Mouse (Mus musculus): ENCODE results near the gene Mpc1.
A peak's percentile ranks its signal among the peaks of the same experiment; 100 is the strongest.
"Not testable (repeated sequence)": the region's sequence is repeated elsewhere in the genome, so short reads cannot be mapped to it uniquely, and the experiment has no call there.

Gene Mpc1

DNA sequence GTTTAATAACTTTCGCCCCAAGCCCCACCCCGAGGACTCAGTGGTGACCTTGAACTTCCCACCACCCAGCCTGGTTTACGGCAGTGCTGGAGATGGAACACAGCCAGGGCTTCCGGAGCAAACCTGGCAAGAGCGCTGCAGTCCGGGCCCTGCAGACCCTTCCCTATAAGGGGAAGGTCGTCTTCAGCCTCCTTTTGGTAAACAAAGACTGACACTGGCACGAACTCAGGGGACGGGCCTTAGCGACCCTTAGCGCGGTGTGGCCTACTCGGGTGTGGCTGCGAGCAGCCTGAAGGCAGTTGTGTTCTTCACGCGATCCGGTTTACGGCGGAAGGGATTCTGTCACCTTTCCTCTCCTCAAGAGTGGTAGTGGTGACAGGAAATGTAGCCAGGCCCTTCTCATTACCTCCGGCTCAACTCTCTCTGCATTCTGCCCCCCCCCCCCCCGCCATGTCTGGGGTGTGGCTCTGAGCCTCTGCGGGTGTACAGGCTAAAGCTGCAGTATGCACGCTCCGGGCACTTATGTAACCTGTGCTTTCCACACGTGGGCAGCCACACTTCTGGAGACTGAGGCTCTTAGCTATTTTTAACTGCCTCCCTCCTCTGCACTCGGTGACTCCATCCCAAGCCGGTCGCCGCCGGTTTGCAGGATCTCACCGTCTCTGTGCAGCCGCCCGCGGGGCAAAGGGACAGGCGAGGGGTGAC lies at the start of gene Mpc1:
Gene Mpc1, plus strand, starts transcription at position 84 of the 705 bp plus-strand sequence.
- peak; percentile 12 to 39 for DNase-seq (ENCODE audit: low spot score in 2 of 2)

DNA sequence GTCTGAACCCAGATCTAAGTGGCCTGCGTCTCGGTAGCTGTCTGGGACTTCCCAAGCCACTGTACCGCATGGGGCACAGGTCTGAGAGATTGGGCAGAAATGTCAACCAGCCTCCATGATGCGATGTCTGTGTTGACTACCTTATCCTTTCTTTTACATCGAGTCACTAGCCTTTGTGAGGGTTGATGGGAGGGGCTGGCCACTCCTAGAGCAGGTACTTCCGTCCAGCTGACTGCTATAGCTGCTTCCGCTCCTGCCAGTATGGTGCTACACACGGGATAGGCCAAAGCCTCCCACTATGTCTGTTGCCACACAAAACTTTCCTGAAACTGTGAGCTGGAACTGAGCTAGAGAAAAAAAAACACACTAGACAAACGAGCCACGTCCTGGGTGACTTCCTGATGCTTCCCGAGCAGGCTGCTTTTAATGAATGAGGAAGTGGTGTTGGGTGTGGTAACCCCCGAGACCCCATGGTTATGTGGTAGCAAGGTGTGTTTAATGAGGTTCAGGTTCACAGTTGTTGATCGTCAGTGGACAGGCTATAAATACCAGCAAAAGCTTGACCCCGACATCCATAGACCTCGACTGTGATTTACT lies 49.0 kb upstream of the Mpc1 start:
- no peak for DNase-seq (ENCODE audit: low spot score in 2 of 2)

DNA sequence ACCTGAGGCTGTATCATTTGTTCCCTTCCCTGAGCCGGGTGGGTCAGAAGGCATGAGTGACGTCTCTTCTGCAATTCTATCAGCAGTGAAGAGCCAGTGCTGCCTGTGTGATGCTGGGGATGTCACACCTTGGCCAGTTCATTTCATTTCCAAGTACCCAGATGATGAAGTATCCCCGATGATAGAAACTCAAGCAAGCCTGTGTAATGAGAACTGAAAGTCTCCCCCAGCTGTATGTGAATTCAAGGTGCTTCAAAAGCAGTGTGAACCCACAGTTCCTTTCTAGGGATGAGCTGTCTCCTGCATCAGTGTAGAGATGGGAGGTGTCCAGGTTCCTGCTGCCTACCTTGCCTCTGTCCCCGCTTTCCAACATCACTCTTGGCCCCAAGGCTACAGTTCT lies 48.2 kb upstream of the Mpc1 start:
- no peak for DNase-seq (ENCODE audit: low spot score in 2 of 2)

GRCm38 (mm10) chr17:8235743-8236142 lies 47.0 kb upstream of the Mpc1 start, which contains the start of gene Ccr6:
Ccr6 (plus strand) TSS chr17:8236043.
- no peak for DNase-seq (ENCODE audit: low spot score in 2 of 2)

- no peak for DNase-seq (ENCODE audit: low spot score in 2 of 2)
Measured at GRCm38 (mm10) chr17:8238012-8238710, 44.5 kb upstream of the Mpc1 start.

DNA sequence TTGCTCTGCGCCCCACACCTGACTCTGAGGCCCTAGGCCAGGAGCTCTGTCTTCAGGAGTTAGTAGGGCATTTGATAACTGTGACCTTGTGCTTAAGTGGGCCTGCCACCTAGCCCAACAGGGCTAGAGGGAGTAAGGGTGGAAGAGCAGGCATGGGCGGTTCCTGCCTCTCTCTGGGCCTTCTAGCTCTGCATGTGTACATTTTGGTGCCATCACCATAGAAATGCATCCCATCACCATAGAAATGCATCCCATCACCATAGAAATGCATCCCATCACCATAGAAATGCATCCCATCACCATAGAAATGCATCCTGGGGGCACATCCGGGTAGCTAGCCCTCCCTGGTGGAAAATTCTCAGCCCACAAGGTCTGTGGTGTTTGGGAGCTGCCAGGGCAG lies 43.1 kb upstream of the Mpc1 start:
- DNase-seq (ENCODE audit: low spot score in 2 of 2) = no peak

- DNase-seq (ENCODE audit: low spot score in 2 of 2) = no peak
Measured at GRCm38 (mm10) chr17:8240517-8240916, 42.2 kb upstream of the Mpc1 start.

DNA sequence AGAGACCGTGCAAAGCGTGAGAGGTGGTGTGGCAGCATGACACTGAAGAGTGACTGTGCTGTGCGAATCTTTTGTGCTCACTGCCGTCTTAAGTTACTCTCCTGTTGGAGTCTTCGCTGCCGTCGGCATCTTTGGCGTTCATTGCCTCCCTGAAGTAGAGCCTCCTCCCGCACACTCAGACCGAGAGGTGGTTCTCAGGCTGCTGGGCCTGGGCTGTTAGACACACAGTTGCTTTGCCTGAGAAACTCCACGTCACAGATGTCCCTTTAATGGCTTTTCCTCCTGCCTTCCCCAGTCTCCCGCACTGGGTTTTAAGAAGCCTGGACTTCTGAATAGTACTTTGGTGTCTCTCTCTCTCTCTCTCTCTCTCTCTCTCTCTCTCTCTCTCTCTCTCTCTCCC lies 41.1 kb upstream of the Mpc1 start:
- DNase-seq (ENCODE audit: low spot score in 2 of 2) = no peak

DNA sequence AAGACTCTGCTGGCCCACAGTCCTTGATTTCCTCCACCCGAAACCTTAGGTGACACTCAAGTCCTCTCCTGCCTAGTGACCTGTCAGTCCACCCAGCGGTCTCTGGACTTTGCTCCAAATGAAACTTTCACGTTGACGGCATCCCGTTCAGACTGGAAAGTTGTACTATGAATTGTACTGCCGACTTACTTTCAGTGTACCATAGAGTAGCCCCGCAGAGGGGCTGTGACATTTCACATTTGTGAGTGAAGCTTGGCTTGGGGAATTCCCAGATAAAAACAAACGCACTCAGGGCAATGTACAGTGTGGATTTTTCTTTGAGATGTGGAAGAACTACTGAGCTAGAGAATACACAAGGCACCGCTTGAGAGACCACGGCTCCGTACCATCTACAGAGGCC lies 40.5 kb upstream of the Mpc1 start:
- DNase-seq (ENCODE audit: low spot score in 2 of 2) = no peak

- no peak for DNase-seq (ENCODE audit: low spot score in 2 of 2)
Measured at GRCm38 (mm10) chr17:8244124-8244523, 38.6 kb upstream of the Mpc1 start.

- no peak for DNase-seq (ENCODE audit: low spot score in 2 of 2)
Measured at GRCm38 (mm10) chr17:8246102-8246754, 36.5 kb upstream of the Mpc1 start.

DNA sequence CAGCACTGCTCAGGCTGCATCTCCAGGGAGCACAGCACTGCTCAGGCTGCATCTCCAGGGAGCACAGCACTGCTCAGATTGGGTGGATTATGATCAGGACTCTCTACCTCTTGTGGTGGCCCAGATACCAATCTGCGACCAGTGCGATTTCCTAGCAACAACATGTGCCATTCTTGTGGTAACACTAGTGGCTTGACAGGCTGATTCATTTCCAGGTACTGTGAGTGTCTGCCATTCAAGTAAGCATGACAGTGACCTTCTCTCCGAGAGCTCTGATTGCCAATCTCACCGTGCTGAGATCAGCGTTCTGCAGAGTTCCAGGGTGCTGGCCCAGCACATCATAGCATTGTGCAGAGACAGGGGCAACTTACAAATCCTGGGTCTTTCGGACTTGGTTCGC lies 31.0 kb upstream of the Mpc1 start:
- DNase-seq (ENCODE audit: low spot score in 2 of 2) = no peak

DNA sequence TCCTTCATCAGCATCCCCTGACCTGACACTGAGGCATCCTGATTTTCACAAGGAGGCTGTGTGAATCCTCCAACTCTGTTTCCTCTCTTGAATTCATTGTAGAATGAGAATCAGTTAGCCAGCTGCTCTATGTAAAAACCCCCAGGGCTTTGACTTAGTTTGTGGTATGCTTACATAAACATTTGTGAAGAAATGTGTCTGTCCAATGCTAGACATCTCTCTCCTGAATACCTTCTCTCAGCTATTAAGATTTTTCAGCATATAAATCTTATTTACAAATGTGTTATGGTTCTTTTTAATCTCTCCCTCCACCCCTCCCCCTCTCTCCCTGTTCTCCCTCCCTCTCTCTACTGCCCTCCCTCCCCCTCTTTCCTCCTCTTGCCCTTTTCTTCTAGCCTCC lies 28.4 kb upstream of the Mpc1 start:
- no peak for DNase-seq (ENCODE audit: low spot score in 2 of 2)

DNA sequence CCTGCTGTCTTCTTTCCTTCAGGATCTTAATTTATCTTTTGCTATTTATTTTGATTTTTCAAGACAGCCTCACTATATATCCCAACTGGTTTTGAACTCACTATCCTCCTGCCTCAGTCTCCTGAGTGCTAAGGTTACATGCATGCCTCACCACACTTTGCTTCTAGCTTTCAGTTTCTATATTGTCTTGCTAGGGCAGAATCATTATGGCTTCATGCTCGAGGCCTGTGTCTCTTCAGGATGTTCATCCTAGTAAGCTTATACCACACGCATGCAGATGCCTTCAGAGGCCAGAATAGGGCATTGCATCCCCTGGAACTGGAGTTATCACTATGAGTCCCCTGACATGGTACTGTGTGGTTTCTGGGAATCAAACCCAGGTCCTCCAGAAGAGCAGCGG lies 27.8 kb upstream of the Mpc1 start:
- DNase-seq (ENCODE audit: low spot score in 2 of 2) = no peak

DNA sequence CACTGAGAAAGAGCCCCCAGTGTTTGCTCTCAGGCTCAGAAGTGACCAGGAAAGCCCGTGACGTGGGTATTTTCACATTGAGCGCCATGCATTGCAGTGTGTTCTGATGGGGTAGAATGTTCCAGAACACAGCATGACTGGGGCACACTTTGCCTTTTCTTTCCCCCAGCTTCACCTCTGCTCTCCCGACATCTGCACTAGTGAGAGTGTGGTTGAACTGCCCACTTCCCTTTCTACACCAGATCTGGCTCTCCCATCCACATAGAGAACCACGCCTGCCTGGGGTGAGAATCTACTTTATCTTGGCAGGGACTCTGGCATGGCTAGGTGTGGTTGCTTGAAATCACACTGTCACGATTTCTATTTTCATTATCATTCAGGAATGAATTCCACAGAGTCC lies 27.1 kb upstream of the Mpc1 start:
- no peak for DNase-seq (ENCODE audit: low spot score in 2 of 2)

- no peak for DNase-seq (ENCODE audit: low spot score in 2 of 2)
Measured at GRCm38 (mm10) chr17:8256982-8257381, 25.7 kb upstream of the Mpc1 start.

DNA sequence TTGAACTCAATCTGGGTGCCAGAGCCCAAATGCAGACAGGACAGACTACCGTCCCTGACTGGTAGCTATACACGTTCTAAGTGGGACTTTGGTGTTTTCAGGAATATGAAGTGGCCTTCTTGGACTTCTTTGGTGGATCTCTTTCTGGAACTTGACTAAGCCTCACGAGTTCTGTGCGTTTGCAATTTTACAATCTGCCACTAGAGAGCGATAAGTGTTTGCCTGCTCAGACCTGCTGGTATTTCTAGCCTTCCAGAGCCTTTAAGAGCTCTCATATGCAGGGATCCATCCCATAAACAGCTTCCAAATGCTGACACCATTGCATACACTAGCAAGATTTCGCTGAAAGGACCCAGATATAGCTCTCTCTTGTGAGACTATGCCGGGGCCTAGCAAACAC lies 18.1 kb upstream of the Mpc1 start:
- not testable (repeated sequence) for DNase-seq (ENCODE audit: low spot score in 2 of 2)

GRCm38 (mm10) chr17:8272054-8272749 lies 10.5 kb upstream of the Mpc1 start:
- no peak for DNase-seq (ENCODE audit: low spot score in 2 of 2)

DNA sequence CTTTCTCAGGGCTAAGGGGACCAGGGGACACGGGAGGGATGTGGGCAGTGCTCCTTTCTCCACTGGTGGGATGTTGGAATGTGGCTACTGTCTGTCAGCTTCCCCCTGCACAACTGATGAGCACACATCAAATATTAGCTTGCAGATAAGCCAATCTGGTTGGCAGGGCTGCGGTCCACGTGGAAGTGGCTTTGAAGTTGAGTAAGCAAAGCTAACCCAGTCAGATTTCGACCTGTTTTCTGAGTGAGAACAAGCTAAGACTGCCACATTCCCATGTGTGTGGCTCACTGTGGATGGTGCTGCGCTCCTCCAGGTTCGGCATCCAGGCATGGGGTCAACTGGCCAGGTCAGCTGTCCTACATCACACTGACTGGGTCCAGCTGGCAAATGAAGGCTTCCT lies 9.8 kb upstream of the Mpc1 start:
- no peak for DNase-seq (ENCODE audit: low spot score in 2 of 2)

GRCm38 (mm10) chr17:8276071-8276470 lies 6.6 kb upstream of the Mpc1 start:
- no peak for DNase-seq (ENCODE audit: low spot score in 2 of 2)

DNA sequence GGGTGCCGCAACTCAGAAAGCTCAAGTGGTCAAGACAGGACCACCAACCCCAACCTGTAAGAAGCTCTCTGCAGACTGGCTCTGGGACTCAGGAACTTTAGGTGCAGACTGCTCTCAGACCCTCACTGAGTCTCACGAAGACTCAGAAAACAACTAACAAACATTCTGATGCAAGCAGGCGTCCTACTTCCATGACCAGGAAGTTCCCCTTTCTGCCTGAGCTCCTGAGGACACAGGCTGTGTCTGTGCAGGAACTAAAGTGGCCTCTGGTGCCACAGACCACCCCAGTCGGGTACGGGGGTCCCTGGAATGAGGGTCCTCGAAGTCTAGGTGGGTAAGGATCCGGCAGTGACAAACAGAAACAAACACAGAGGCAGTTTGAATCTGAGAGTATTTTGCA lies 6.0 kb upstream of the Mpc1 start:
- no peak for DNase-seq (ENCODE audit: low spot score in 2 of 2)

DNA sequence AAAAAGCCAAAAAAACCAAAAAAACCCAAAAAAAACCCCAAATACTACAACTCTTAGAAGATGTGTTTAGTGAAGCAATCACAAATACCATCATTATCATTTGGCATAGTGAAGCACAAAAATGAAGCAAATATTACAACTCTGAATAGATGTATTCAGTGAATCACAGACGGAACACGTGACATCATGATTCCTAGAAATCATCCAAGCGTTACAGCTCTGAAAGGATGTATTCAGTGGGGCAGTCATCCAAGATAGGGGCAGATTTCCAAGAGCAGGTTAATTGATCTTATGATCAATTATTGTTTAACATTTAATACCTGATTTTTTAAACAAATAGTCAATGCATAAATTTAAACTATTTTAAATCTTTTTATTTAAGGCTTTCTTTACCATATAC lies 5.4 kb upstream of the Mpc1 start:
- no peak for DNase-seq (ENCODE audit: low spot score in 2 of 2)
